Mouse (Mus musculus): ENCODE data around the gene Pcnx. TPM values are rescaled to one million over a fixed set of nuclear protein-coding genes. Genes with fewer than 3 reads are reported as not detected.
A peak's percentile ranks its signal among the peaks of the same experiment; 100 is the strongest.

Pcnx gene
- polyA plus RNA-seq, 1 experiment from 2014 or later = 7.6 TPM

DNA sequence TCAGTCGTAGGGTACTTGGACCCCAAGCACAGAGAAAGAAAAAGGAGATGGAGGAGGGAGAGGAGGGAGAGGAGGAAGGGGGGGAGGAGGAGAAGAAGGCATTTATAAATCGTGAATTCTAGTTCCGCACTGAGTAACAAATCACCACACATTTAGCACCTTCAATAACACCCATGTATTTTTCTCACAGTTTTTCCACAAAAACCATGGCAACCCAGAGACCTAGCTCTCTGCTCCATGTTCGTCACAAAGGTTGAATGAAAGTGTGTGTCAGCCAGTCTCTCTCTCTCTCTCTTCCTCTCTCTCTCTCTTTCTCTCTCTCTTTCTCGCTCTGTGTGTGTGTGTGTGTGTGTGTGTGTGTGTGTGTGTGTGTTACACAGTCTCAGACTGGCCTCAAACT, 22.4 kb upstream of the Pcnx start:
- Histone ChIP-seq H3K4me3 (no peak overlapping the region), H3K9me3 (no peaks in the 10 kb centered on the region), H3K27me3 (ENCODE audit: poor library complexity, severe bottlenecking) (no peaks in the 10 kb centered on the region; the same call in 1 of the 2 replicates), H3K27ac (0 out of 2 replicates have a peak overlapping the region, but pooled peaks have one; percentile 21), H3K4me1 (peaks cover 23% of the 10 kb centered on the region), H3K36me3 (replicated peaks) (no peaks in the 10 kb centered on the region)
- WGBS = 73% methylated on average over 5 of the region's 5 CpGs
- no peak for DNase-seq (ENCODE audit: extremely low spot score, low spot score)

DNA sequence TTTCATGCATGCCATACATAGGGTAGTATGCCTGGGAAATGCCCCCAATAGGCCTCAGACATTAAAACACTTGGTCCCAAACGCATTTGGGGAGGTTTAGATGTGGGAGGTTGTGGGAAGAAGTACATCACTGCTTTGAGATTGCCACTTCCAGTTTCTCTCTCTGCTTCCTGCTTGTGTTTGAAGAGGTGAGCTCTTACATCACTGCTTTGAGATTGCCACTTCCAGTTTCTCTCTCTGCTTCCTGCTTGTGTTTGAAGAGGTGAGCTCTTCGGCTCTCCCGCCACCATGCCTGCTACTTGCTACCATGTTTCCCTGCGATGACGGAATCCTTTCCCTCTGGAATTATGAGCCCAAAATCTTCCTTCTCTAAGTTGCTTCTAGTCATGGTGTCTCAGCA, 20.2 kb upstream of the Pcnx start:
- H3K4me1 ChIP-seq = peaks cover 28% of the 10 kb centered on the region
- no peak overlapping the region for H3K27ac ChIP-seq
- H3K9me3 ChIP-seq = no peaks in the 10 kb centered on the region
- no peak overlapping the region for H3K4me3 ChIP-seq
- WGBS = 92% methylated on average over 5 of the region's 5 CpGs
- H3K27me3 ChIP-seq (ENCODE audit: poor library complexity, severe bottlenecking) = peaks cover 7% of the 10 kb centered on the region; the same call in 1 of the 2 replicates
- DNase-seq (ENCODE audit: extremely low spot score, low spot score) = no peak
- no peaks in the 10 kb centered on the region for H3K36me3 ChIP-seq (replicated peaks)

DNA sequence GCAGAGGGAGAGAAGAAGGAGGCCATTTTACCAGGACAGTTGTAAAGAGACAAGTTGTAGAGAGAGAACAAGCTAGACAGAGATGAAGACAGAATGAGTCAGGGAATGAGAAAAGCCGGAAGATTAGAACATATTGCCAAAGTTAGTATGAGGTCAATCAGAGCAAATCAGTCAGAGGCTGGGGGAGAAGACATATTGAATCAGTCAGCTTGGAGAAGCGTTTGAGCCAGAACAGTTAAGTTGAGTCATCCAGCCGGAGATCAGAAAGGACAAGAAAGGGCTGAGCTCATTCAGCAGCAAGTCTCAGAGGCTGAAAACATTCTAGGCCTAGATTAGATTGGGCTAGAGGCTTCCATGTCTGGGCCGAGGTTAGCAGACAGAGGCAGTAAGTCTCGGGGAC, 18.8 kb upstream of the Pcnx start:
- WGBS = 93% methylated on average over 5 of the region's 5 CpGs
- Histone ChIP-seq H3K4me3 (no peak overlapping the region), H3K27me3 (ENCODE audit: poor library complexity, severe bottlenecking) (peaks cover 18% of the 10 kb centered on the region), H3K9me3 (no peaks in the 10 kb centered on the region), H3K27ac (no peak overlapping the region), H3K4me1 (peaks cover 42% of the 10 kb centered on the region), H3K36me3 (replicated peaks) (no peaks in the 10 kb centered on the region)
- DNase-seq (ENCODE audit: extremely low spot score, low spot score) = no peak

DNA sequence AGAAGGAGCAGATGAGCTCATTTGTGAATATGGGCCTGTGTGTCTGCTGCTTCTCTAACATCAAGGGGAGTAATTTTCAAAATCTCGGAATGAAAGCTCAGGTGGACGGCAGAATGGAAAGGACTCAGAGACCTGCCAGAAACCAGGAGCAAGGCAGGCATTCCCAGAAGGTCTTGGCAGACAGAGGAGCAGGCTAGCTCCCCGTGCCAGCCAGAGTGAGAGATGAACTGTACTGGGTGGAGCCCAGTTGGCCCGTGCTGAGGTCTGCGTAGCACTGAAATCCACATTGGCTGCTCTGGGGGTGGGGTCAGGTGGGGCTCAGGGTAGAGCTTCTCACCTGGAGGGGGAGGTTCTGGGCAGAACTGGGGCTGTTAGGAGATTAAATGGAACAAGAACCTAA, 16.3 kb upstream of the Pcnx start:
- Histone ChIP-seq H3K36me3 (replicated peaks) (no peaks in the 10 kb centered on the region), H3K4me1 (peaks cover 26% of the 10 kb centered on the region), H3K27me3 (ENCODE audit: poor library complexity, severe bottlenecking) (peaks cover 18% of the 10 kb centered on the region), H3K4me3 (no peak overlapping the region), H3K27ac (no peak overlapping the region), H3K9me3 (no peaks in the 10 kb centered on the region)
- DNase-seq (ENCODE audit: extremely low spot score, low spot score) = no peak
- WGBS = 80% methylated on average over 5 of the region's 5 CpGs

DNA sequence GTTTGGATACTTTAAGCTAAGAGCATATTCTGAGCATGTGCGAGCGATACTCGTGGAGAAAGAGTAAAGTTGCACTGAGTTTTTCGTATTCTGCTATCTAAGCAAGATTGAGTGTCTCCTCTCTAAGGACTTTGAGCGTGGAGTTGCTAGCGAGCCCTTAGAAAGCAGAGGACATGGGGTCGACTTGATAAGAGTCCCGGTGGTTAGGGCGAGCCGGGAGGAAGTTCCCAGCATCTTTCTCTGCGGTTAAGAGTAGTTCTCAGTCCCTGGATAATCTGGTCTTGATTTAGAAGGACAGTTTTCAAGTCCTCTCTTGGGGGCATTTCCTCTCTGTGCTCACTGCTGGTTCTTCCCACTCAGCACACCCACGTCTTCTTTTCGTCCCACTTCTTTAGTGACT, 15.3 kb upstream of the Pcnx start:
- no peak overlapping the region; the same call in 1 of the 2 replicates for H3K27ac ChIP-seq
- 53% methylated on average over 13 of the region's 13 CpGs for WGBS
- H3K36me3 ChIP-seq (replicated peaks) = no peaks in the 10 kb centered on the region
- peaks cover 26% of the 10 kb centered on the region for H3K4me1 ChIP-seq
- H3K9me3 ChIP-seq = no peaks in the 10 kb centered on the region
- peak overlapping the region; percentile 36 for H3K4me3 ChIP-seq
- no peak for DNase-seq (ENCODE audit: extremely low spot score, low spot score)
- peaks cover 18% of the 10 kb centered on the region for H3K27me3 ChIP-seq (ENCODE audit: poor library complexity, severe bottlenecking)

DNA sequence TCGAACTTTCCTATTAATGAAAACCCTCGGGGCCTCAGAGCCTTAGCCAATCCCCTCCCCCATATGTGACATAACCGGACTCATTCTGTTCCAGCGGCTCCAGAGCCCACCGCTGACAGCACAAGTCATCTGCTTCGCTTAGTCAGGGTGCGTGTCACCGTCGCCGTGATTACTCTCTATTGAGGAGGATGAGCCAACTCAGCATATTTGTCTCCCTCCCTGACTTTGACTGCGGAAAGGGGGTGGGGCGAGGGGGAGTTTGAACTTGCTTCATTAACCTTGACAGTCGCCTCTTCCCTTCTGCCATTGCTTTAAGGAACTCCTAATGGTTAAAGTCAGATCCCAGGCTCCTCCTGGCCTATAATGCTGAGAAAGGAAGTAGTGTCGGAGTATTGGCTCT, 14.8 kb upstream of the Pcnx start:
- peak overlapping the region; percentile 36 for H3K4me3 ChIP-seq
- DNase-seq (ENCODE audit: extremely low spot score, low spot score) = no peak
- 11% methylated on average over 14 of the region's 14 CpGs for WGBS

DNA sequence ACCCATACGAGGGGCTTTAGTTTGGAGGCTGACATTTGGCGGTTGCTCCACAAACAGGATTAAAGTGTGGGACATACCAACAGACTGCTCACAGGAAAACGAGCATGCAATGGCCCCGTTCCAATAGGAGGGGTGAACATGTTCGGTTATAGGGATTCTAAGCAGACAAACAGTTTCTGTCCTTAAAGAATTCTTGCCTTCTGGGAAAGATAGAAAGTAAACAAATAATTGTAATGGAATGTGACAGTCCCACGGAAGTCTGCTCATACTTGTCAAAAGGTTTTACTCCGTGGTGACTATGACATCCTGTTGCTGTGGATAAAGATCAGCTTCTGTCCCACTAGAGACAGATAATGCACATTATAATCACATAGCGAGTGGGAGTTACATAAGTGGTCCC, 10.2 kb upstream of the Pcnx start:
- Histone ChIP-seq H3K36me3 (replicated peaks) (no peaks in the 10 kb centered on the region), H3K4me3 (no peak overlapping the region), H3K27ac (no peak overlapping the region), H3K9me3 (no peaks in the 10 kb centered on the region), H3K27me3 (ENCODE audit: poor library complexity, severe bottlenecking) (peaks cover 11% of the 10 kb centered on the region), H3K4me1 (peaks cover 15% of the 10 kb centered on the region)
- 81% methylated on average over 8 of the region's 8 CpGs for WGBS
- DNase-seq (ENCODE audit: extremely low spot score, low spot score) = no peak

More for the DNA sequence above, 14.8 kb upstream of the Pcnx start:
- no peak overlapping the region for H3K27ac ChIP-seq
- H3K9me3 ChIP-seq = no peaks in the 10 kb centered on the region
- H3K27me3 ChIP-seq (ENCODE audit: poor library complexity, severe bottlenecking) = peaks cover 18% of the 10 kb centered on the region
- peaks cover 26% of the 10 kb centered on the region for H3K4me1 ChIP-seq
- no peaks in the 10 kb centered on the region for H3K36me3 ChIP-seq (replicated peaks)

DNA sequence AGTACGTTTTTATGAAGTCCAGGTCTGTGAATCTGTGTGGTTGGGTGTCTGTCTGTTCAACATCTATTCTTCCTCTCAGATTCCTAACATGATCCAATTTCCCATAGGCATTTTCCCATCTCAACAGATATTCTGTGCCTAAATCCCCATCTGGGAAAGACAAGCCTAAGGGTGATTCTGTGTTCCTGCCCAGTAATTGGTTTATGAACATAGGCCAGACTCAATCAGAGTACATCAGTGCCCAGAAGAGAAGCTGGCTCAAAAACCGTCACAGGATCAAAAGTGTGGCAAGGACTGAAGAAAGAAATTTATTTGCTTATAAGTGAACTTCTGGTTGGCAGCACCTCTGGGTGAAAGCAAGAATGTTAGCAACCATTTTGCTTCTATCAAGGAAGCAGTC, 7.3 kb upstream of the Pcnx start:
- Histone ChIP-seq H3K4me1 (peaks cover 15% of the 10 kb centered on the region), H3K27me3 (ENCODE audit: poor library complexity, severe bottlenecking) (peaks cover 7% of the 10 kb centered on the region), H3K27ac (no peak overlapping the region), H3K9me3 (no peaks in the 10 kb centered on the region), H3K36me3 (replicated peaks) (no peaks in the 10 kb centered on the region), H3K4me3 (no peak overlapping the region)
- no peak for DNase-seq (ENCODE audit: extremely low spot score, low spot score)
- 84% methylated on average over 2 of the region's 2 CpGs for WGBS

DNA sequence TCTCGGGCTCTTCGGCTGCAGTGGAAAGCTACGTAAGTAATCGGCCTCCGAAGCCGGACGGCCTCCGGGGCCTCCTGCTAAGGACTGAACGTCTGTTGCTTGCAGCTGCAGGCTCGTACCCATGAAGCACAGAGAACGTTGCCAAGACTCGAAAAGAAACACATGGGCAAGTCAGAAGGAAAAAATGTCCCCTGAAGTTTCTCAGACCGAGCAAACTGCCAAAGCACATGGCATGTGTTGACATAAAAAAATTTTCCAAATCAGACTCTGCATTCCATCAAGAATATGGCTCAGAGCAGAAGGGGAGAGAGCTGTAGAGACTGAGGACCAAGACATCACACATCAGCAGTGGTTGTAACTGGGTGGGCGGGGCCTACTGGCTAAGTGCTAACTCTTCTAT, 6.8 kb upstream of the Pcnx start:
- Histone ChIP-seq H3K9me3 (no peaks in the 10 kb centered on the region), H3K4me1 (peaks cover 19% of the 10 kb centered on the region), H3K27ac (no peak overlapping the region), H3K36me3 (replicated peaks) (no peaks in the 10 kb centered on the region), H3K4me3 (no peak overlapping the region), H3K27me3 (ENCODE audit: poor library complexity, severe bottlenecking) (peaks cover 12% of the 10 kb centered on the region)
- DNase-seq (ENCODE audit: extremely low spot score, low spot score) = no peak
- 92% methylated on average over 14 of the region's 14 CpGs for WGBS

DNA sequence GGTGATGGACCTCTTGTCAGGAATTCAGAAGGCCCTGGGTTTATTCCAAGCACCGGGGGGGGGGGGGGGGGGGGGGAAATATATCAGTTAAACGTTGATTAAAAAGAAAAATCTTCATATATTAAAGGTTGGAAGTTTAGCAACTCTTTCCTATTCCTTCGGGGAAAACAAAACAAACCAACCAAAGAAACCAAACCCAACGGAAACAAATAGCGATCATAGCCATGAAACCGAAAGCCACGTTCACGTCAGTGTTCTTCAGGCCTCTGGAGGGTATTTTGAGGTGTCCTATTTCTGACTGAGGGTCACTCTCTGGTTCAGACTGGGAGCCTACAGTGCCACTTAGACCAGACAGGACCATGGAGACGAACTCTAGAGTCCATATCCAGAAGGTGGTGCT, 6.3 kb upstream of the Pcnx start:
- DNase-seq (ENCODE audit: extremely low spot score, low spot score) = no peak
- no peaks in the 10 kb centered on the region for H3K9me3 ChIP-seq
- H3K4me1 ChIP-seq = peaks cover 22% of the 10 kb centered on the region
- H3K4me3 ChIP-seq = no peak overlapping the region
- WGBS = 87% methylated on average over 9 of the region's 9 CpGs
- H3K27ac ChIP-seq = no peak overlapping the region
- H3K36me3 ChIP-seq (replicated peaks) = no peaks in the 10 kb centered on the region
- peaks cover 14% of the 10 kb centered on the region for H3K27me3 ChIP-seq (ENCODE audit: poor library complexity, severe bottlenecking)

DNA sequence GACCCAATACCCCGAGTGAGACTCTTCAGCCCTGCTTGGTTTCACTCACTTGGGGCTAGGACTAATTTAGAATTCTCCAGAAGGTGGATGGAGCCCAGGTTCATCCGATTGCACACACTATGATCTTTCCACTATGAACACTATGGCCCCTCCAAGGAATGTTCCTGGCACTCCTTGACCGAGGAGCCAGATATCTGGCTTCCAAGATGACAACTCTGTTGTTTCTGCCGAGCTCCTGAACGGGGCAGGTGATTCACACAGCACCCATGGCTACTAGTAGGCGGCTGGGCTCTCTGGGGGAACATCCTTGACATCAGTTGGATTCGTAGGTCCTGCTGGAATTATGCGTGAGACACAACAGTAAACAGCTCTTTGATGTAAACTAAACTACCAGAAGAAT, 4.8 kb upstream of the Pcnx start:
- no peaks in the 10 kb centered on the region for H3K9me3 ChIP-seq
- no peak overlapping the region for H3K27ac ChIP-seq
- no peak overlapping the region for H3K4me3 ChIP-seq
- peaks cover 28% of the 10 kb centered on the region for H3K4me1 ChIP-seq
- no peaks in the 10 kb centered on the region for H3K36me3 ChIP-seq (replicated peaks)
- peaks cover 20% of the 10 kb centered on the region for H3K27me3 ChIP-seq (ENCODE audit: poor library complexity, severe bottlenecking)
- no peak for DNase-seq (ENCODE audit: extremely low spot score, low spot score)
- 83% methylated on average over 8 of the region's 8 CpGs for WGBS

DNA sequence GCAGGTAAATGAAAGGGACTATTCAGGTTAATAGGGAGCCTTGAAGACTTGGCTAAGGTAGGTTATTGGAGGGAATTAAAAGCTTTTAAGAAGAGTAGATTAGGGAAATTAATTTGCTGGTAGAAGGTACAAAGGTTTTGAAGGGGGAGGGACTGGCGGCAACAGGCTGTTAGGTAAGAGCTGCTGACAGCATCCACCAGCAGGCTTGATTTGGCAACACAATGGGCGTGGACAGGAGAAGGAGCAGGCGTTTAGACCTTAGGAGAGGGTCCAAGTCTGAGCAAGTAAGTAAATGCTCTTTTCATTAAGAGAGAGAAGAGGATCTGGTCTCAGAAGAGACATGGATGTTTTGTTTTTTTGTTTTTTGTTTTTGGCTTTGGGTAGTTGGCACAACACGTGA, 3.1 kb upstream of the Pcnx start:
- WGBS = 47% methylated on average over 4 of the region's 4 CpGs
- H3K27ac ChIP-seq = no peak overlapping the region
- H3K27me3 ChIP-seq (ENCODE audit: poor library complexity, severe bottlenecking) = peaks cover 20% of the 10 kb centered on the region
- H3K4me1 ChIP-seq = peaks cover 34% of the 10 kb centered on the region
- H3K36me3 ChIP-seq (replicated peaks) = no peaks in the 10 kb centered on the region
- H3K9me3 ChIP-seq = no peaks in the 10 kb centered on the region
- DNase-seq (ENCODE audit: extremely low spot score, low spot score) = no peak
- no peak overlapping the region for H3K4me3 ChIP-seq

DNA sequence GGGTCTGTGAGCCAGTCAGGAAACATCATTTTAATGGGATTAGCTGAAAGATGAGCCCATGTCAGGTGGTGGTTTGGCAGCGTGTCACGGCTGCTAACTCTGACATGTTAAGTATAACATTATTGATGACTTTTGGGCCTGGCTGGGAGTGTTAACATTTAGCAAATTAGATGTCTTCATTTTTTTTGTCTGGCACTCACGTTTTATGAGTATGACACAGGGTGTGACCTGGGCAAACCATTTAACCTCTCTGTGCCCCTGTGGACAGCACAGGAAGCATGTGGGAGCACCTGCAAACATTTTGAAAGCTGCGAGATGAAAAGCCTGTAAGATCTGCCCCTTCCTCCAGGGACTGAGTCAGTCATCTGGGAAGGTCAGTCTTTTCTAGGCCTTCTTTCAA, 2.6 kb upstream of the Pcnx start:
- WGBS = 36% methylated on average over 4 of the region's 4 CpGs
- H3K36me3 ChIP-seq (replicated peaks) = no peaks in the 10 kb centered on the region
- no peak overlapping the region for H3K4me3 ChIP-seq
- peaks cover 20% of the 10 kb centered on the region for H3K27me3 ChIP-seq (ENCODE audit: poor library complexity, severe bottlenecking)
- H3K27ac ChIP-seq = no peak overlapping the region
- no peaks in the 10 kb centered on the region for H3K9me3 ChIP-seq
- H3K4me1 ChIP-seq = peaks cover 40% of the 10 kb centered on the region
- DNase-seq (ENCODE audit: extremely low spot score, low spot score) = no peak

DNA sequence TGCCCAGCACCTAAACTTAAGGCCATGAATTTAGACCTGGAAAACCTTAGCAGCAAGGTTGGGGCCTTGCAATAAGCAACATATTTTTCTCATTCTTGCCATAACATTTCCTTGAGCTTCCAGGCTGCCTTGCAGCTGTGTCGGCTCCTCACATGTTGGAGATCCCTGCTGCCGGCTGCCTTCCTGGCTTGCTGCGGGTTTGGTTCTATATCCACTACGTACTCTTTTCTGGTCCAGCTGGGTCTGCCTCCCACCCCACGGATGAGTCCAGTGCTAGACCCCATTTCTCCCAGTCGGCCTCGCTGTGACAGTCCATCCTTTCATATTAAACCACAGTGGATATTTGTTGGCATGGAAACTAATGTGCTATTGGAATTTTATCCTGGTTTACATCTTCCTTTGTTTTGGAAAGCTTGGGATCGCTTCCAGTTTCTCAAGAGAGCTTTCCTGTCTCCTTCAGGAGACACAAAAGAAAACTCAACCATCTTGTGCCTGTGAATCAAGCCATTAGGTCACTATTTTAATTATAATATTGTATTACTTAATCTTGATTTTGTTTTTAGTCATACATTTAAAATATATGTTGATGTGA, 1.7 kb upstream of the Pcnx start:
- Histone ChIP-seq H3K27ac (no peak overlapping the region), H3K27me3 (ENCODE audit: poor library complexity, severe bottlenecking) (peaks cover 20% of the 10 kb centered on the region), H3K9me3 (no peaks in the 10 kb centered on the region), H3K36me3 (replicated peaks) (no peaks in the 10 kb centered on the region), H3K4me1 (peaks cover 48% of the 10 kb centered on the region), H3K4me3 (no peak overlapping the region)
- no peak for DNase-seq (ENCODE audit: extremely low spot score, low spot score)
- WGBS = 74% methylated on average over 8 of the region's 8 CpGs

All from forebrain, embryonic 10.5 days (tissue).